Mouse (Mus musculus) hindbrain, postnatal 0 days (tissue): ENCODE measurements around the gene Gm20605. TPM values are rescaled to one million over a fixed set of nuclear protein-coding genes. Genes with fewer than 3 reads are reported as not detected.

Experiments
- ATAC-seq: fragments of 200-750 bp; cut with Nextera tagmentation; 2 replicates; pipeline ENCODE4 v1.8.0; 2017; ENCODE audit warnings: mild to moderate bottlenecking, moderate TSS enrichment, moderate library complexity
- DNase-seq: peaks from one replicate; pipeline ENCODE4 v3.0.0-alpha.2; 2015; ENCODE audit warnings: low spot score
- H3K27ac ChIP-seq: fragments of 300-500 bp; sonication (generic); 2 replicates; pipeline ENCODE4 v1.5.1; 2014; ENCODE audit warnings: mild to moderate bottlenecking
- H3K27me3 ChIP-seq: fragments of 300-500 bp; sonication (generic); 2 replicates; pipeline ENCODE4 v1.6.1; 2014; ENCODE audit warnings: low read length, mixed read lengths; ENCODE audit not compliant: insufficient read depth
- H3K36me3 ChIP-seq: fragments of 300-500 bp; sonication (generic); 2 replicates; pipeline ENCODE4 v1.6.1; 2014; ENCODE audit warnings: low read length, mixed read lengths; ENCODE audit not compliant: insufficient read depth
- H3K4me1 ChIP-seq: fragments of 300-500 bp; sonication (generic); 2 replicates; pipeline ENCODE4 v1.6.1; 2014; ENCODE audit warnings: antibody characterized with exemption, low read length, mixed read lengths; ENCODE audit not compliant: insufficient read depth
- H3K4me2 ChIP-seq: fragments of 300-500 bp; sonication (generic); 2 replicates; pipeline ENCODE4 v1.6.1; 2014; ENCODE audit warnings: low read depth, mild to moderate bottlenecking, low read length, moderate library complexity, mixed read lengths
- H3K4me3 ChIP-seq: fragments of 300-500 bp; sonication (generic); 2 replicates; pipeline ENCODE4 v1.5.1; 2014; ENCODE audit warnings: low read length
- H3K9ac ChIP-seq: fragments of 300-500 bp; sonication (generic); replicated peaks from 2 replicates; pipeline ENCODE4 v1.6.1; 2014; ENCODE audit warnings: mild to moderate bottlenecking, low read length, moderate library complexity, mixed read lengths
- H3K9me3 ChIP-seq: fragments of 300-500 bp; sonication (generic); 2 replicates; pipeline ENCODE4 v1.6.1; 2016; ENCODE audit warnings: low read length, mixed read lengths
- CTCF ChIP-seq: IDR thresholded peaks from 2 replicates; pipeline ENCODE4 v1.5.1; 2016; ENCODE audit warnings: antibody characterized with exemption, control low read depth, low read depth
- WGBS: fragments of 180-500 bp; shearing (Covaris S2); extraction: QIAGEN DNeasy Blood & Tissue Kit; methylation state at CpG from one replicate; pipeline ENCODE4 v1.1.7; 2014; 5-methylcytosine and 5-hydroxymethylcytosine counted together
- polyA plus RNA-seq: library from polyadenylated mRNA; unstranded; fragments of >200 nt; fragmentation: Nextera tagmentation; extraction: Ambion mirVana; gene quantifications from 2 replicates; pipeline ENCODE4 v1.2.1, GENCODE M21; 2015
- total RNA-seq: library from RNA; depleted of rRNA; stranded (reverse); fragments of >200 nt; gene quantifications from 2 replicates; pipeline ENCODE4 v1.2.3, GENCODE M21; 2014

Gene Gm20605
- total and polyA plus RNA-seq, 2 experiments from 2014 or later: 3.4 to 5.3 TPM

DNA sequence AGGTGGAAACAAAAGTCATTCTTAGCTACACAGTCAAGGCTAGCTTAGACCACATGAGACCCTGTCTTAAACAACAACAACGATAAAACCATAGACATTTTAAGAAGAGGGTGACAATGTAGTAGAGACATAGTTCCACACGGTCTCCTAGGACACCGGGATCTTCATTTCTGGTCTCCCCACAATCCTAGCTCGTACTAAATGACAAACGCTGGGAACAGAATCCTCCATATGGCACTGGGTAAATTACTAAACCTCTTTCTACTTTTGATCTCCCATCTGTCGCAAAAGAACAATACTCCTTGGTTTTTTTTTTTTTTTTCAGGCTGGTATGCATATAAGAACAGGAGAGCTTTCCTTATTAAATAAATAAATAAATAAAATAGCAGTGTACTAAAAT lies 53.6 kb downstream of the Gm20605 start:
- Histone ChIP-seq H3K9ac (no peak overlapping the region), H3K4me3 (0 out of 2 replicates have a peak overlapping the region, but pooled peaks have one; percentile 79), H3K9me3 (no peaks in the 10 kb centered on the region), H3K4me2 (peak overlapping the region; percentile 96), H3K4me1 (peaks cover 5% of the 10 kb centered on the region), H3K27ac (no peak overlapping the region), H3K36me3 (no peaks in the 10 kb centered on the region), H3K27me3 (no peaks in the 10 kb centered on the region)
- 73% methylated on average over 6 of the region's 6 CpGs for WGBS
- no peak for TF ChIP-seq CTCF
- ATAC-seq (no peak), DNase-seq (no peak)

DNA sequence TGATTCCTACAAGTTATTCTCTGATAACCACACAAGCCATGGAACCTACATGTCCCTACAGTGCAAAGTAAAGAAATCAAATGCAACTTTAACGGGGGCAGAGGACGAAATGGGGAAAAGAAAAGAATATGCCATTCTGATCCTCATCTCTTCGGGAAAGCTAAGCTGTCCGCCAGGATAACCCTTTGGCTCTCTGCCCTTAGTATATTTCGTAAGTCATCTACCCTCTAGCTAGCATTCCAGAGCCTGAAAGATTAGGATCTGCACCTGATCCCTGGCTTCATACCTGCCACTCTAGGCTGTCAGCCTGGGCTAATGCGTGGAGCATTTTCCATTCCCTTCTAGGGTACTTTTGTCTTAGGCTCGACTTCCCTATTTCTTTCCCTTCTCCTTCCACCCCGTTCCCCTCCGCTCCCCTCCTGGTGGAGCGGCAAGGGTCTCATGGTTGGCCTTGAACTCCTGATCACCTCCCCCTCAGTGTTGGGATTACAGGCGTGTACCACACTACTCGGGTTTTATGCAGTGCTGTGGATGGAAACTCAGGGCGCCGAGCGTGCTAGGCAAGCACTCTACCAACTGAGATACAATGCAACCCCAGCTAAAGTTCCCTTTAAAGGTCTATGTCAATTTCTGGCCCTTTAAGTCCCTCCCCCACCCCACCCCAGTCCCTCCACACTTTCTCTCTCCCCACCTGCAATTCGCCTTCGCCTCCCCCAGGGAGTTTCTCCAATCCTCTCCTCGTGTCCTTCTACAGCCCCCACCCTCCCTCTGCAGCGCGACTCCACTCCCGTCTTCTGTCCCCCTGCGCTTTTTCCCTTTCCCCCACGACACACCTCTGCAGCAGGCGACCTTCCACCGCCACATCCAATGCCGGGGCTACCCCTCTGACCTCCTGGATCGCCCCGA lies 54.7 kb downstream of the Gm20605 start:
- H3K4me2 ChIP-seq: peak overlapping the region; percentile 96
- DNase-seq: peak; percentile 57

DNA sequence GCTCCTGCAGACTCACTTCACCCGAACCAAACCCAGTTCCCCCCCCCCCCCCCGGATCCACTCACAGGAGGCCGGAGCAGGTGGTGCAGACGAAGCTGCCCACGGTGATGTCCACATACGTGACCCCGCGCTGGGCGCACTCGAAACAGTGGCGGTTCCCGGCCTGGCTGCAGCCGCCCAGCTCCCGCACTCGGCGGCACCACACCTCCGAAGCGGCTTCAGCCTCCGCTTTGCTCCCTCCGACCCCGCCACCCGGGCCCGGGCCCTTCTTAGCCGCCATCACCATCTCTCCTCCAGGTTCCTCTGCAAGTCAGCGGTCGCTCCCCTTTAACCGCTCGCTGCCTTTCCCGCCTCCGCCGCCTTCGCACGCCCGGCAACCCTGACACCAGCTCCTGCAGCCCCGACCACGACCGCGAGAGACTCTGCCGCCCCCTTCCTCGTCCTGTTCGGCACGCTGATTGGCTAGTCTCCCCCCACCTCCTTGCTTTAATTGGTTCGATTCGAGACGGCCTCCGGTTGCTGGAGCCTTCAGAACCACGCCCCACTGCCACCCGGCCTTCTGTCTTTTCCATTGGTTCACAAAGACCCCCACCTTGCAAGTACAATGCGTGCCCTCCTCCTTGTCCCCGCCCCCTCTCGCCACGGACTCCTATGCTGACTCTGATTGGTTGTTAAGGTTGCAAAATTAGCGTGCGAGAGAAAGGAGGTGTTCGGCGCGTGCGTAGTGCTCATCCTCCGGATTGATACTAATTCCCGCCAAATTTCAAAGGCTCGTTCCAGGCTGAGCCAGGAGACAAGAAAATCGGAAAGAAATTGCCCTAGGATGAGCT lies 55.5 kb downstream of the Gm20605 start, which contains the start of gene Agfg2:
Gene Agfg2 (minus strand): TSS at position 433 of the 830 bp plus-strand sequence.
- no peaks in the 10 kb centered on the region for H3K9me3 ChIP-seq
- H3K4me3 ChIP-seq: peak within 1 kb of the TSS; percentile 79
- H3K4me2 ChIP-seq: peak within 1 kb of the TSS; percentile 96
- H3K36me3 ChIP-seq: no peaks in the 10 kb centered on the region
- ATAC-seq (peak; percentile 100), DNase-seq (peak; percentile 99)
- under 1% methylated on average over 59 of the region's 62 CpGs for whole genome bisulfite sequencing
- peak within 1 kb of the TSS; percentile 60 for H3K9ac ChIP-seq
- peaks cover 5% of the 10 kb centered on the region for H3K4me1 ChIP-seq
- peak; percentile 46 for TF ChIP-seq CTCF
- no peaks in the 10 kb centered on the region for H3K27me3 ChIP-seq
- peak within 1 kb of the TSS; percentile 76 for H3K27ac ChIP-seq

More for the DNA sequence above, 54.7 kb downstream of the Gm20605 start:
- TF ChIP-seq CTCF: no peak
- 11% methylated on average over 27 of the region's 28 CpGs for WGBS
- peak overlapping the region; percentile 79 for H3K4me3 ChIP-seq
- no peaks in the 10 kb centered on the region for H3K36me3 ChIP-seq
- no peaks in the 10 kb centered on the region for H3K9me3 ChIP-seq
- H3K27ac ChIP-seq: peak overlapping the region; percentile 76
- peak overlapping the region; percentile 60 for H3K9ac ChIP-seq
- H3K4me1 ChIP-seq: peaks cover 5% of the 10 kb centered on the region
- ATAC-seq: no peak
- H3K27me3 ChIP-seq: no peaks in the 10 kb centered on the region

DNA sequence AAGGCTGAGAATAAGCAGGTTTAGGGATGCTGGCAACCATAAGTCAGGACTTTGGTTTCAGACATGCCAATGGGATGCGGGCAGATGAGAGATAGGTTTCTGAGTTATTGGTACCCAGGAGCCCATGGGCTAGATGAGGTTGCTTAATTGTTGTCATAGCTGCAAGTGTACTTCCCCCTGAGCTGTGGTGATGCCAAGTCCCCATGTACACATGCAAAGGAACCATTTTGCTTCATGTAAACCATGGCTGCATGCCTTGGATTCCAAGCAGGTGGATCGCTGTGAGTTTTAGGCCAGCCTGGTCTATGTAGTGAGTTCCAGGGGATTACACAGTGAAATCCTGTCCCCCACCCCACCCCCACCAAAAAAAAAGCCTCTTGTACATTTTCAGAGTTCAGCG lies 56.7 kb downstream of the Gm20605 start:
- no peak overlapping the region for H3K4me3 ChIP-seq
- H3K4me2 ChIP-seq: no peak overlapping the region
- ATAC-seq: no peak
- H3K36me3 ChIP-seq: no peaks in the 10 kb centered on the region
- H3K9me3 ChIP-seq: no peaks in the 10 kb centered on the region
- no peaks in the 10 kb centered on the region for H3K27me3 ChIP-seq
- 96% methylated on average over 3 of the region's 3 CpGs for WGBS
- no peak for DNase-seq
- H3K9ac ChIP-seq: no peak overlapping the region
- TF ChIP-seq CTCF: no peak
- no peak overlapping the region for H3K27ac ChIP-seq
- H3K4me1 ChIP-seq: peaks cover 5% of the 10 kb centered on the region

DNA sequence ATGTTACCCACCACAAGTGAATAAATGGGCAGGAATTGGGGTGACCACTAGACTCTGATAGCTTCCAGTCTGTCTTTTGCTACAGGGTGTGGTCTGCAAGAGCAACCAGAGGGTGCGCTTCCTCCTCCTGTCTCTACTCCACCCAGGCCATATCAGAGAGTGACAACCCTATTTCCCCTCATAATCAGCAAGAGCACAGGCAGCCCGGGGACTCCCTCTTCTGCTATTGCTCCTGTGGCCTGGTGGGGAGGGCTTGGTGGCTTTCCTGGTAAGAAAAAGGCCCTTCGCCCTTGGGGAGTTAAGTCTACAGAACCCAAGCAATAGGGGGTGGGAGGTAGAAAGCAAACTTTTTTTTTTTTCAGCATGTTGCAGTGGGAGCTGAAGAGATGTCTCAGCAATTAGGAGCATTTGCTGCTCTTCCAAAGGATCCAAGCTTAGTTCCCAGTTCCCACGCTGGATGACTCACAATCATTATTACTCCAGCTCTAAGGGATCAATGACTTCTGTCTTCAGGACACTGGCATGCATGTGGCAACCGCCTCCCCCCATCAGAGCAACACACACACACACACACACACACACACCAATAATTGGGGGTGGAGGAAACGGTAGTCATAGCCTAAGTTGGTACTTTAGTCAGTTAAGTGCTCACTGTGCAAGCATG lies 57.3 kb downstream of the Gm20605 start:
- peaks cover 5% of the 10 kb centered on the region for H3K4me1 ChIP-seq
- no peak for DNase-seq
- H3K27me3 ChIP-seq: no peaks in the 10 kb centered on the region
- TF ChIP-seq CTCF: no peak
- no peak overlapping the region for H3K9ac ChIP-seq
- H3K9me3 ChIP-seq: no peaks in the 10 kb centered on the region
- no peak overlapping the region for H3K4me2 ChIP-seq
- no peak overlapping the region for H3K4me3 ChIP-seq
- no peak overlapping the region for H3K27ac ChIP-seq
- 89% methylated on average over 6 of the region's 6 CpGs for WGBS
- no peaks in the 10 kb centered on the region for H3K36me3 ChIP-seq
- no peak for ATAC-seq

DNA sequence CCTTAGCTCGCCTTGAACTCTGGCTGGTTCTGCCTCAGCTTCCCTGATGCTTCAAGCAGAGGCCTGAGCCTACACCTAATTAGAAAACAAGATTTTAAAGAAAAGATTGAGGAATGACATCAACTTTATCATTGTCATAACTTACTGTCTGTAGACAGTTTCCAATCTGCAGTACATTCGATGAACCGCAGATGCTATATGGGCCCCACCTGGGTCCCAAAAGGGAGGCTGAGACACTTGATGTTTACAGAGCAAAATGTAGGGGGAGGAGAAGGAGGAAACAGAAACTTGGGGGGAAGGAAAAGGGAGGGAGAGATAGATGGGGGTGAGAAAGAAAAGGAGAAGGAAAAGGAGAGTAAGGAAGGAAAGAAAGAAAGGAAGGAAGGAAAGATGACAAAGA lies 61.0 kb downstream of the Gm20605 start:
- TF ChIP-seq CTCF: no peak
- Histone ChIP-seq H3K27me3 (no peaks in the 10 kb centered on the region), H3K4me2 (no peak overlapping the region), H3K27ac (no peak overlapping the region), H3K36me3 (no peaks in the 10 kb centered on the region), H3K4me1 (no peaks in the 10 kb centered on the region), H3K9ac (no peak overlapping the region), H3K4me3 (no peak overlapping the region), H3K9me3 (no peaks in the 10 kb centered on the region)
- ATAC-seq (no peak), DNase-seq (no peak)
- 91% methylated on average over 3 of the region's 3 CpGs for WGBS
